Comparison of ENCODE assay signal across 24 mouse cellular contexts in the genomic region with DNA sequence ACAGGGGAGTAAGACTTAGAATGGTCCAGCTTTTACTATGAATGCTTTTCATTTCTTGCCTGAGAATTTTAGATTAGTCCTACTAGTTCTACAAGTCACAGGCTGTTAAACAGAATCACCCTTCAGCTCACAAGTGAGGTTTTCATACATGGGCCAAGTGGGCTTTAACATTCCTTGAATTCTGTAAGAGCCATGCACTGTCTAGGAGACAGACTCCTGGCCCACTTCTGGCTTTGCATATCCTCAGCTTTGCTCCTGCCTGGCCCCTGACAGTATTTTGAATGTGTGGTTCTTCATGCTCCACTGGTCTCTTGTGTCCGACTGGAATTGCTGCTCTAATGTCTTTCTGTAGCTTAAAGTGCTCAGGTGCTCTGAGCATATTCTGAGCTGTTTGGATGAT.
"Had no signal": no experiment of that assay in that cellular context is flagged by ENCODE, and none has a peak within 500 bp of the region (broad histone marks: within the 10 kb centered on the region; RNA-seq: fewer than 3 reads in every experiment).

No protein-coding gene starts in this region.

- H3K4me3 ChIP-seq: limb, embryonic 12.5 days; limb, embryonic 15.5 days; midbrain, embryonic 12.5 days; midbrain, embryonic 15.5 days; myocyte; neural tube, embryonic 13.5 days had no signal

- H3K4me1 ChIP-seq: limb, embryonic 12.5 days had no signal

- H3K27me3 ChIP-seq: limb, embryonic 15.5 days had no signal

- H3K4me2 ChIP-seq: limb, embryonic 12.5 days; limb, embryonic 15.5 days; liver, embryonic 11.5 days; lung, embryonic 14.5 days; midbrain, embryonic 12.5 days; midbrain, embryonic 15.5 days; neural tube, embryonic 13.5 days had no signal

- H3K27ac ChIP-seq: kidney, postnatal 0 days; limb, embryonic 12.5 days; limb, embryonic 15.5 days; liver, embryonic 14.5 days; midbrain, embryonic 12.5 days; midbrain, embryonic 15.5 days; neural tube, embryonic 13.5 days; stomach, postnatal 0 days had no signal

- H3K9me3 ChIP-seq: limb, embryonic 12.5 days; limb, embryonic 15.5 days; midbrain, embryonic 12.5 days; midbrain, embryonic 15.5 days; neural tube, embryonic 13.5 days had no signal

- H3K9ac ChIP-seq: limb, embryonic 12.5 days; limb, embryonic 15.5 days; liver, embryonic 14.5 days; liver, postnatal 0 days; lung, embryonic 14.5 days; midbrain, embryonic 12.5 days; midbrain, embryonic 15.5 days; neural tube, embryonic 13.5 days had no signal

- ATAC-seq: liver, postnatal 0 days; lung, postnatal 0 days; midbrain, embryonic 15.5 days had no signal

- DNase-seq: kidney, adult 11 months; kidney, adult 8-10 months; kidney, postnatal 36 days; left cerebral cortex, postnatal 4 days; liver, postnatal 0 days; lung, embryonic 14.5 days; lung, postnatal 4 days; right cerebral cortex, adult 18-20 months; right cerebral cortex, postnatal 14 days; right cerebral cortex, postnatal 4 days; thymus, adult 2 months; thymus, postnatal 14 days; thymus, postnatal 4 days had no signal

- H3K36me3 ChIP-seq: limb, embryonic 12.5 days; limb, embryonic 15.5 days; midbrain, embryonic 12.5 days; midbrain, embryonic 15.5 days; neural tube, embryonic 13.5 days had no signal
